Mouse (Mus musculus) thymus, adult 2 months (tissue): ENCODE results near the gene St6galnac3.

Experiments used
- CTCF ChIP-seq: fragments of 200-500 bp; IDR thresholded peaks from 2 replicates; pipeline ENCODE4 v1.5.1; 2012; ENCODE audit warnings: mild to moderate bottlenecking, control low read depth, low read length, moderate library complexity, borderline replicate concordance; ENCODE audit not compliant: control insufficient read depth, poor library complexity, insufficient read depth; ENCODE audit errors: extremely low read depth
- POLR2A ChIP-seq: fragments of 200-500 bp; IDR thresholded peaks from 2 replicates; pipeline ENCODE4 v1.6.1; 2012; ENCODE audit warnings: mild to moderate bottlenecking, low read length, control low read depth, moderate library complexity; ENCODE audit not compliant: control insufficient read depth, poor library complexity, insufficient read depth; ENCODE audit errors: extremely low read depth

DNA sequence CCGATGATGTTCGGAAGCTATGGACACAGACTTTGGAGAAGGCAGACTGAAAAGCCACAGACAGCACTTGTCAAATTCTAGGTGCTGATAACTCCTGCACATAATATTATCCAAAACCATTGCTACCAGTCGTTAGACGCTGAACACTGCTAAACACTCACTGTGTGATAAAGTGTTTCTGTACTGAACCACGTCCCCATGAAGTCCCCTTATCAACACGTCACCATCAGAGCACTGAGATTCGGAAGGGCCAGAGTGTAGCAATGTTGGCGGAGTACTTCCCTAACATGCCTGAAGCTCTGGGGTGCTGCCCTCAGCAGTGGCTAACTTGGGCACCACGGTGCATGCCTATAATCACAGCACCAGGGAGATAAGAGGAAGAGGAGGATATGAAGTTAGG is 43.3 kb downstream of the St6galnac3 start:
- no peak for TF ChIP-seq CTCF
- TF ChIP-seq POLR2A, result no peak
